Mouse (Mus musculus): Measurements from ENCODE around the gene Ap5s1.

The Ap5s1 gene

DNA sequence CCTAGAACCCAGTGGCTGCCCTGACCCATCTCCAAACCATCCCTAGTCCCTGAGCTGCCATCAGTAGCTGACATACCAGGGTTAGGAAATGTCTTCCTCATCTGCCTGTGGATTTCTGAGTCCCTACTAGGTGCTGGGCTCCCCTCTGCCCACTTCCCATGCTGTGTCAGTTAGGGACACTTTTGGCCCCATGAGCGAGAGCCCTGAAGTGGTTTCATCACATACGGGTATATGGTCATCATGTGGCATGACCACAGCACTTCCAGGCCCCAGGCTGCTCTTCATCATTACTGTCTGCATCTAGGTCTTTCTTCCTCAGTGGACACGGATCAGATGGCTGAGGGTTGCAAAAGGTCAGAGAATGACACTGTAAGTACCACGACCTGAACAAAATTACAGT lies at the start of gene Ap5s1:
Ap5s1 (plus strand) TSS at position 301 of the 400 bp plus-strand sequence.
- no peak for DNase-seq

GRCm38 (mm10) chr2:131159491-131159910 lies 47.4 kb upstream of the Ap5s1 start:
- DNase-seq, result no peak

DNA sequence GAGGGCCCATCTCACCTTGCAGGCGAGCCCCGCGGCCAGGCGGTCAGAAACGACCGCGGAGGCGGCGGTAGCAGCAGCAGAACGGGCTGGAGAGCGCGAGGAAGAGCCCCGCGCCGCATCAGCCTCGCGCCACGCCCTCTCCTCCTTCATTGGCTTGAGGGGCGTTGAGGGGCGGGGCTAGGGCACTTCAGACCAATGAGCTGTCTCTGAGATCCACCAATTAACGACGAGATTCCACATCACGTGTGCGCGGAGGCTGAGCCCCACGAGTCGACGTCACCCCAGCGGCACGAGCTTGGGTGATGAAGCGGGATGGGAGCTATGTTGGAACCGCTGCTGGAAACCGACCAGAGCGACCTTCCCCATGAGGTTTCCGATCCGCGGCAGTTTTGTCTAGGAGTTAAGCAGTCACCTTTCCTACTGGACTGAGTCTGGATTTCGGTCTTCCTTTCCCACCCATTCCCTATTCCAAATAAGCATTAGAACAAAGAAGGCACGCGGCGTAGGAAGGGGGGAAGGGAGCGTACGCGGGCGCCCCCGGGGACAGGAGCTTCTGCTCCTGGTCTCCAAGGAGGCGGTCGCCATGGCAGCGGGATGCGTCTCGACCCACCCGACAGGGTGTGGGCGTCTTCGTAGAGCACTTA lies 46.8 kb upstream of the Ap5s1 start, which contains the start of gene 1700037H04Rik:
1700037H04Rik (minus strand) TSS at position 144 of the 644 bp plus-strand sequence.
- peak; percentile 95 for DNase-seq

- DNase-seq, result no peak
Measured at GRCm38 (mm10) chr2:131160671-131161111, 46.2 kb upstream of the Ap5s1 start.

DNA sequence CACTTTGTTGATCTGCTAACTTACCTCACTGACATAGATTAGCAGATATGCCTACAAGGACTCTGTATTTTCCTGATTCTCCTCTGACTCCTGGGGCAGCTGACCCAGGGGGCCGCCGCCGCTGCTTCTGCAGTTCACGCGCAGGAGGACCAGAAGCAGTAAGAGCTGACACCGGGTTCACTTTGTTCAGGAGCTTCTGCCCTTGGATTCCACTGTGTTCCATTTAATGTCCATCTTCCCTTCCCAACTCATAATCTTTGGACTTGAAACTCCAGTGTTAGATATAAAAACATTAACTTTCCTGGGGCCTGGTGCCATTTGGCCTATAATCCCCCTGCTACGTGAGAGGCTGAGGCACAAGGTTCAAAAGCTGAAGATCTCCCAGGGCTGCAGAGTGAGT lies 43.0 kb upstream of the Ap5s1 start:
- no peak for DNase-seq

DNA sequence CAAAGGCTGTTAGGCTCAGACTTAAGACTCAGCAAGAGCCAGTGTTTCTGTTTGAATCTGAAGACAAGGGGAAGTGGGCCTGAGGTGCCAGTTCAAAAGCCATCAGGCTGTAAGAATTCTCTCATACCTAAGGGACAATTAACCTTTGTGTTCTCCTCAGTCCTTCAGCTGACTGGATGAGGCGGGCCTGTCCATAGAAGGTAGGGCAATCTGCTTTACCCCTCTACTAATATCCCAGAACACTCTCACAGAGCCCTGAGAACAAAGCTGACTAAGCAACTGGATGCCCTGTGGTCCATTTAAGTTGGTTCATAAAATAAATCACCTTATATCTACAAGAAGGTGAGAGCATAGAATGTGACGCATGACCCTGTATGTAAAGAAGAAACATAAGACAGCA lies 40.7 kb upstream of the Ap5s1 start:
- DNase-seq, result no peak

- no peak for DNase-seq
Measured at GRCm38 (mm10) chr2:131167984-131168383, 38.9 kb upstream of the Ap5s1 start.

- DNase-seq, result no peak
Measured at GRCm38 (mm10) chr2:131168914-131169313, 38.0 kb upstream of the Ap5s1 start.

GRCm38 (mm10) chr2:131170936-131171335 lies 35.9 kb upstream of the Ap5s1 start:
- no peak for DNase-seq

DNA sequence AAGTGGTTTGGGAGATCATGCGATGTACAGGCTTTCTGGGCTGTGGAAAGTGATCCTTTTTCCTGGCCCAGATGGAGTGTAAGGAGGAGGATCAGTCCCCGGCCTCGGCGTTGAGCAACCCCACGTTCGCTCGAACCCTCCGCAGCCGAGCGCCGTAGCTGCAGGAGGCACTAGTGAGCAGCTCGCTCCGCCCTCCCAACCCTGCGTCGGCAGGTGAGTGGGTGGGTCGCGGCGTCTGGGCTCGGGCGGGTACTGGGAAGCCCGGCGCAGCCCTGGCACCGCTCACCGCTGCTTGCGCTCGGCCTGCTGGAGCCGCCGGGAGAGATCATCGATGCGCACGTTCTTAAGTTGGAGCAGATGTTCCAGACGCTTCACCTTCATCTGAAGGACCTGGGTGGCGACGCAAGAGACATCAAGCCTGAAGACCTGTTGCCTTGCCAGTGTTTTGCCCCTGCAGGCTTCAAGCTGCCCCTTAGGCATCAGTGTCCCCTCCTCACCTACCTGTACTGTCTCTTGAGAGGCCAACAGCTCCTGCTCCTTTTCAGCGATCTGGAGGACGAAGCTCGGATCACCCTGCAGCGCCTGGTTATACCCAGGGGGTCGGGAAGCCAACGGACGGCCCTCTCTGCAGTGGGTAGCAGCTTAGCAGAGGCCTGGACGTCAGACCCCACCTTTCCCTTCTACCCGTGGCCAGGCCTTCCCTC lies 35.3 kb upstream of the Ap5s1 start:
- peak; percentile 65 for DNase-seq

DNA sequence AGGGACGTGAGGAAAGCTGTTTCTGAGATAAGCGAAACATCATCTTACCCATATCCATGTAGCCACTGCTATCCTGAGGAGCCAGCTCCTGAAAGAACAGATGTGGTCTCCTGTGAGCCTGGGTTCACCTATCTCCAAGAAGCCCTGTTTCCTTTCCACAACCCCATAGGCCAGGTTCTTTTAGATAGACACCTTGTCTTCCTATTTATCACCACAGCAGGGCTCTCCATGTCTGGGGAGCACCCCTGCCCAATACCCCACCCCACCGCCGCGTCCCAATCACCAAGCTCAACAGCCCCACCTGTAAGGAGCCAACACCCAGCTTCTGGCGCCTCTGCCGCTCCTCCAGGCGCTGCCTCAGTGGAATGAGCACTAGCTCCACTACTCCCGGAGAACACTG lies 34.6 kb upstream of the Ap5s1 start:
- DNase-seq, result no peak

GRCm38 (mm10) chr2:131174700-131175099 lies 32.2 kb upstream of the Ap5s1 start:
- DNase-seq, result peak; percentile 27

DNA sequence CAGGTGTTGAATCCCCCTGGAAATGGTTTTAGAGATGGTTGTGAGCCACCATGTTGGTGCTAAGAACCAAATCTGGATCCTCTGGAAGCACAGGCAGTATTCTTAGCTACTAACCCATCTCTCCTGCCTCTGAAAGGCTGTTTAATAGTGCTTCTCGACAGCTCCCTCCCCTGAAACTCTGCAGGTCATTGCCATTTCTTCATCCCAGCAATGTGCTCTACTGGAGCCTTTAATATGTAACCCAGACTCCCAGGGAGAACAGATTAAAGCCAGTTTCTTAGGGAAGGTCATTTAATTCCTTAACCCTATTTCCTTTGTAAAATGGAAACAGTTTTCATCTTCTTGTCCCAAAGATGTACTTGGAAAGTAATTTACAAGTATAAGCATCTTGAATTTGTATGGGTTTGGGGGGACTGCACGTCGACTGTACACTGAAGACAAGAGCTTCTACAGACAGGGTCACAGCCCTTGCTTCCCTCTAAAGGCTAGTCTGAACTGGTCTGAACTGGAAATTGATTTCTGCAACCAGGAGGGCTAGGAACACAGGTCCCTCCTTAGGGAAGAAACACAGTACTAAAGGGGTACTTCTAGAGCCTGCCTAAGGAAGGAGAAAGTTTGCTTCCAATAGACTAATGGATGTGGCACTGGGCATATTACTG lies 31.5 kb upstream of the Ap5s1 start:
- no peak for DNase-seq

DNA sequence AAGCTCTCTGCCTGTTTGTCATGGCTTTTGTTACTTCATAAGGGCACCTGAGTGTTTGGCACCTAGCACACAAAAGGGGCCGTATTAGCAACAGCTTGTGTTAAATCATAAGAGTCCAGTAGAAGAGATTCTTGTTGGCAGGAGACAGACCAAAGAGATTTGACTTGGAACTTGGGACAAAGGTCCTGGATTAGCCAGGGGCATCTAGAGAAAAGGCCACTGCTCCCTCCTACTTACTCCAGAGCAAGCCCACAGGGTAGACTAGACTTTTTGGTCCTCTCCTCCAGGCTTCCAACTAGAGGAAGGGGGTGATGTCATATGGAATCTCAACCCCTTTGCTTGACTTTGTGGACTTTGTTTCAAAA lies 31.0 kb upstream of the Ap5s1 start:
- no peak for DNase-seq

DNA sequence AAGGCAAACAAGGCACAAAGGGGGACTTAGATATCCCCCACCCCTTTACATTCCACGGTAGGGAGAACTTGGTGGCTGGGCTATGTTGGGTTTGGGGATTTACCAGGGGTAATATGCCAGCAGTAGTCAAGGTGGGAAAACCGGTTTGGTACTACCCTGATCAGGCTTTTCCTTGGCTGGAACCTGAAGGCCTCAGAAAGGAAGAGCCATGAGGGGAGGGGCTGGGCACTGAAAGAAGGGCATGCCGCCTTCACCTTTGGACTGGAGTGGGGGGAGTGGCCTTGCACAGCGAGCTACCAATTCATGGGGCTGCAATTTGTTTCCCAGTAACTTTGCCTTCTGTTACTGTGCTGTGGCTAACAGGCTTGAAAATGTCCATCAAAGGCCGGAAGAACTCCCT lies 30.4 kb upstream of the Ap5s1 start:
- DNase-seq, result no peak

GRCm38 (mm10) chr2:131177932-131178331 lies 28.9 kb upstream of the Ap5s1 start:
- no peak for DNase-seq

DNA sequence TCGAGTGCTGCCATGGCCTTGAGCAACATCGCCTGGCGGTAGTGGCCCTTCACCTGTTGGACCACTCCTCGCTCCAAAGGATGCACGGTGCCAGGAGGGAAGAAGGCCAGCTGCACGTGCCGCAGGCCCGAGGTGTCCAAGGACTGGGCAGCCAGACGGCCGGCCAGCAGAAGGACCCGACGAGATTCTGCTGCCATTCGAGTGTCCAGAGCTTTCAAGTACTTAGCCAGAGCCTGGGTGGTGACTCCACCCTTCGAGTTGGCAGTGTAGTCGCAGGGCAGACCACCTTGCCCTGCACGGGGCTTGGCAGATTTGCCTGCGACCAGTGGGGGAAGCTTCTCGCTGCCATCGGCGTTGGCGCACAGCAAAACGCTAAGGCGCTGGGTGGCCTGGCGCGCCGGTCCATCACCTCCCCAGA lies 28.0 kb upstream of the Ap5s1 start:
- DNase-seq, result no peak

DNA sequence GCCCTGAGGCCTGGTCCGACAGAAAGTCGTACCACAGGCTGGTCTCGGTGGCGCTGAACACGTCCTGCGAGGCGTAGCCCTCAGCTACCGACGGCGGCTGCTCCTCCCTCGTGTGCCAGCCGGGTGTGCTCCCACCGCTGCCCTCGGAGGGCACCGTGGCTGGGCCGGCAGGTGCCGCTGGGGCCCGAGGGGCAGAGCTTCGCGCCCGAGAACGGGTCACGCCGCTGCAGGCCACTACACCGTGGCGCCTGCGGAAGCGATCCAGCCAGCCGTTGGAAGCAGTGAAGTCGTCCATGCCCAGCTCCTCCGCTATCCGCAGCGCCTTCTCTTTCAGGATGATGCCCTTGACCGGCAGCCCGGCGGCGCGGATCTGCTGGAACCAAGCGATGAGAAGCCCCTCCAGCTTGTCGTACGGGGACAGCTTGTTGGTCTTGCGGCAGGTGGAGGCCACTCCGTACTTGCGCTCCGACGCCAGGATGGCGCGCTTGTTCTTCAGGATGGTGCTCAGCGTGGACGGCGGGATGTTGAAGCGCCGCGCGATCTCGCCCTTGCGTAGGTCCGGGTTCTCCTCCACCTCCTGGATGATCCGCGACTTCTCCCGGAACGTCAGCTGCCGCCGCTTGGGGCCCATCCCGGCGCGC lies 27.5 kb upstream of the Ap5s1 start:
- DNase-seq, result peak; percentile 65

- DNase-seq, result peak; percentile 83
Measured at GRCm38 (mm10) chr2:131179990-131180587, 26.8 kb upstream of the Ap5s1 start, which contains the start of gene Cenpb. Cenpb (minus strand) TSS chr2:131180067.

GRCm38 (mm10) chr2:131186343-131186742 lies 20.5 kb upstream of the Ap5s1 start:
- DNase-seq, result no peak

- DNase-seq, result peak; percentile 82
Measured at GRCm38 (mm10) chr2:131186771-131187601, 19.9 kb upstream of the Ap5s1 start, which contains the start of the genes Cdc25b and Spef1. Cdc25b (plus strand) TSS chr2:131186949. Spef1 (minus strand) TSS chr2:131187282.

- DNase-seq, result no peak
Measured at GRCm38 (mm10) chr2:131187602-131187922, 19.3 kb upstream of the Ap5s1 start.

Data from right cerebral cortex, postnatal 4 days (tissue).